Mouse (Mus musculus) G1E (cell line): Measurements from ENCODE around the gene Erv3.

Experiments used
- CTCF ChIP-seq: IDR thresholded peaks from 2 replicates; pipeline ENCODE4 v1.5.1; 2012; ENCODE audit warnings: low read depth, low read length, inconsistent platforms, mixed read lengths
- GATA1 ChIP-seq: IDR thresholded peaks from 2 replicates; pipeline ENCODE4 v1.6.1; 2012; ENCODE audit warnings: borderline replicate concordance, low read length, inconsistent platforms, mixed read lengths
- GATA2 ChIP-seq: IDR thresholded peaks from 2 replicates; pipeline ENCODE4 v1.6.1; 2012; ENCODE audit warnings: low read depth, low read length, inconsistent platforms, borderline replicate concordance
- POLR2AphosphoS5 ChIP-seq: IDR thresholded peaks from 2 replicates; pipeline ENCODE4 v1.6.1; 2012; ENCODE audit warnings: low read depth, low read length, inconsistent platforms; ENCODE audit not compliant: insufficient replicate concordance
- TAL1 ChIP-seq: conservative IDR thresholded peaks from 2 replicates; pipeline ENCODE4 v1.6.1; 2012; ENCODE audit warnings: low read depth, low read length, inconsistent platforms, mixed read lengths

DNA sequence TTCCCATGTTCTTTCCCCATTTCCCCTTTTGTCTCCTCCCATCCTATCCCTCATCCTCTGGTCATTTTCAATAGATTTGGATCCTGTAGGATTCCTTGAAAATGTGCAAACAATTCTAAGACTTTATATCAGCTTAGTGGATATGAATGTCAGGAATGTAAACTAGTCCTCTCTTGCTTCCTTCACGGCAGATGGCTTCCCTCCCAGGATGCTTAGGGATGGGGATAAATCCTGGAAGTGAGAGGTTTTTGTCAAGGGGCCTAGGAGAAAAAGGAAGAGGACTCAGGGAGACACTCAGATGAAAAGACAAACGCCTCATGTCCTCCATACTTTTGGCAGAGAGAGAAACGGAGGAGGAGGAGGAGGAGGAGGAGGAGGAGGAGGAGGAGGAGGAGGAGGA, 42.9 kb upstream of the Erv3 start:
- TF ChIP-seq CTCF (no peak), GATA2 (no peak), POLR2AphosphoS5 (no peak), TAL1 (no peak), GATA1 (no peak)
